Mouse (Mus musculus) CD4-positive, CD25-positive, alpha-beta regulatory T cell, adult 4 months (primary cell): ENCODE data around the gene Lbhd2. TPM values are rescaled to one million over a fixed set of nuclear protein-coding genes. Genes with fewer than 3 reads are reported as not detected.

Experiments used
- ATAC-seq: one replicate; pipeline ENCODE4 v1.8.0; 2017
- polyA plus RNA-seq, 2 experiments: library from polyadenylated mRNA; unstranded; fragments of 100-300 nt; shearing (Covaris generic); gene quantifications; one replicate each; pipeline ENCODE4 v1.2.1; 2017

The Lbhd2 gene
- polyA plus RNA-seq, 2 experiments from 2014 or later, result not detected

- no peak for ATAC-seq
These were observed 5.2 kb downstream of the Lbhd2 start for GRCm38 (mm10) chr12:111411631-111412355.

GRCm38 (mm10) chr12:111412581-111413284 lies 6.1 kb downstream of the Lbhd2 start:
- ATAC-seq, result no peak

GRCm38 (mm10) chr12:111413300-111413699 lies 6.7 kb downstream of the Lbhd2 start:
- ATAC-seq, result no peak

GRCm38 (mm10) chr12:111416921-111417779 lies 10.5 kb downstream of the Lbhd2 start, which contains the start of gene Exoc3l4:
Exoc3l4 (plus strand) TSS chr12:111417017.
- ATAC-seq, result no peak

- ATAC-seq, result no peak
These were observed 13.3 kb downstream of the Lbhd2 start for GRCm38 (mm10) chr12:111419918-111420317.

GRCm38 (mm10) chr12:111420946-111421709 lies 14.5 kb downstream of the Lbhd2 start:
- ATAC-seq, result no peak

- no peak for ATAC-seq
These were observed 16.2 kb downstream of the Lbhd2 start for GRCm38 (mm10) chr12:111422852-111423251.

GRCm38 (mm10) chr12:111423570-111424129 lies 17.0 kb downstream of the Lbhd2 start:
- ATAC-seq, result no peak

- ATAC-seq, result no peak
These were observed 17.9 kb downstream of the Lbhd2 start for GRCm38 (mm10) chr12:111424547-111424946.

GRCm38 (mm10) chr12:111425258-111425657 lies 18.6 kb downstream of the Lbhd2 start:
- no peak for ATAC-seq

- peak; percentile 43 for ATAC-seq
These were observed 19.3 kb downstream of the Lbhd2 start for GRCm38 (mm10) chr12:111425789-111426460.

- no peak for ATAC-seq
These were observed 21.0 kb downstream of the Lbhd2 start for GRCm38 (mm10) chr12:111427438-111428113.

- no peak for ATAC-seq
These were observed 21.8 kb downstream of the Lbhd2 start for GRCm38 (mm10) chr12:111428364-111428763.

- ATAC-seq, result no peak
These were observed 22.6 kb downstream of the Lbhd2 start for GRCm38 (mm10) chr12:111428961-111429911.

- no peak for ATAC-seq
These were observed 23.6 kb downstream of the Lbhd2 start for GRCm38 (mm10) chr12:111430049-111430867.

- no peak for ATAC-seq
These were observed 24.5 kb downstream of the Lbhd2 start for GRCm38 (mm10) chr12:111430868-111431817.

GRCm38 (mm10) chr12:111432097-111432496 lies 25.5 kb downstream of the Lbhd2 start:
- no peak for ATAC-seq
